Mouse (Mus musculus): Measurements from ENCODE around the gene Chic2.
A peak's percentile ranks its signal among the peaks of the same experiment; 100 is the strongest.

Chic2 gene

GRCm38 (mm10) chr5:74975507-74975906, 69.1 kb downstream of the Chic2 start:
- no peak for DNase-seq (ENCODE audit: low read depth, low spot score)

- no peak for DNase-seq (ENCODE audit: low read depth, low spot score)
Measured at GRCm38 (mm10) chr5:74974726-74975411, 69.7 kb downstream of the Chic2 start.

GRCm38 (mm10) chr5:74974061-74974581, 70.5 kb downstream of the Chic2 start:
- DNase-seq (ENCODE audit: low read depth, low spot score): no peak

GRCm38 (mm10) chr5:74971418-74971817, 73.2 kb downstream of the Chic2 start:
- no peak for DNase-seq (ENCODE audit: low read depth, low spot score)

- DNase-seq (ENCODE audit: low read depth, low spot score): no peak
Measured at GRCm38 (mm10) chr5:74969341-74969740, 75.2 kb downstream of the Chic2 start.

- DNase-seq (ENCODE audit: low read depth, low spot score): no peak
Measured at GRCm38 (mm10) chr5:74967882-74968281, 76.7 kb downstream of the Chic2 start.

- no peak for DNase-seq (ENCODE audit: low read depth, low spot score)
Measured at GRCm38 (mm10) chr5:74966891-74967290, 77.7 kb downstream of the Chic2 start.

GRCm38 (mm10) chr5:74962771-74963170, 81.8 kb downstream of the Chic2 start:
- DNase-seq (ENCODE audit: low read depth, low spot score): no peak

- DNase-seq (ENCODE audit: low read depth, low spot score): peak; percentile 36
Measured at GRCm38 (mm10) chr5:74960840-74961543, 83.6 kb downstream of the Chic2 start.

GRCm38 (mm10) chr5:74960306-74960705, 84.3 kb downstream of the Chic2 start:
- DNase-seq (ENCODE audit: low read depth, low spot score): no peak

- DNase-seq (ENCODE audit: low read depth, low spot score): no peak
Measured at GRCm38 (mm10) chr5:74957293-74958076, 87.1 kb downstream of the Chic2 start.

- no peak for DNase-seq (ENCODE audit: low read depth, low spot score)
Measured at GRCm38 (mm10) chr5:74956335-74956734, 88.2 kb downstream of the Chic2 start.

GRCm38 (mm10) chr5:74955565-74955964, 89.0 kb downstream of the Chic2 start:
- DNase-seq (ENCODE audit: low read depth, low spot score): no peak

- DNase-seq (ENCODE audit: low read depth, low spot score): no peak
Measured at GRCm38 (mm10) chr5:74952938-74953337, 91.6 kb downstream of the Chic2 start.

GRCm38 (mm10) chr5:74951375-74951774, 93.2 kb downstream of the Chic2 start:
- DNase-seq (ENCODE audit: low read depth, low spot score): no peak

- DNase-seq (ENCODE audit: low read depth, low spot score): no peak
Measured at GRCm38 (mm10) chr5:74949298-74949697, 95.3 kb downstream of the Chic2 start.

- DNase-seq (ENCODE audit: low read depth, low spot score): no peak
Measured at GRCm38 (mm10) chr5:74948482-74948881, 96.1 kb downstream of the Chic2 start.
